Mouse (Mus musculus): ENCODE data around the gene Gemin5. TPM values are rescaled to one million over a fixed set of nuclear protein-coding genes. Genes with fewer than 3 reads are reported as not detected.
"Not testable (repeated sequence)": the region's sequence is repeated elsewhere in the genome, so short reads cannot be mapped to it uniquely, and the experiment has no call there.

Gene Gemin5
- polyA plus RNA-seq, 1 experiment = 3.5 TPM

DNA sequence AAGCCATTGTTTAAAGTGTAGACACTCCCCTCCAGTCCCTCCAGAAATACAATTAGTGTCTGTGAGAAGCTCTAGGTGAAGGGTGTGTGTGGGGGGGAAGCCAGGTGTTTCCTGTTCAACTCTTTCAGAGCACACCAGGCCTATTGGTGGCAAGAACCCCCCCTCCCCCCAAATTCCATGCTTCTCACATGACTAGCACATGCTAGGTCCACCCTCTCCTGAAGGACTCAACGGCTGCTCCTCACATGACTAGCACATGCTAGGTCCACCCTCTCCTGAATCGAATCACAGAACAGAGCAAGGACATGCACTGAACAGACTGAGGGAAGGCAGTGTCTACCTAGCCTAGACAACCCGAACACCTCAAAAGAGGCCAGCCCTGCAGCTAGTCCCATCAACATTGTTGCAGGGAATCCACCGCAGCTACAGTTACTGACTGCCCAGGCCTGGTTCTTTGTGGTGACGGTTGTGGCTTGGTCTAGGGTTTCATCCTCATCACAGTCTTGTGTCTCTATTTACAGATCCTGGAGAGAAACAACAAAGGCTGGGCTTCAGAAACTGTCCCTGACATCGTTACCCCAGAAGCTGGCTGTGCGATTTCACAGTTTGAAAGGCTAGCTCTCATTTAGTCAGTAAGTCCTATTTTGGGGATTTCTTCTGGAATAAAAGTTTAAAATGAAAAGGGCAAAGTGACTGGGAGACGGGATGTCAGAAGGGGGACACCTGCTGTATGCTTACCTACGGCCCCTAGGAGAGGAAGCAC, 65.6 kb downstream of the Gemin5 start:
- 84% methylated on average over 9 of the region's 9 CpGs for WGBS
- Histone ChIP-seq H3K36me3 (ENCODE audit: control insufficient read depth, insufficient read depth, low read length) (no peaks in the 10 kb centered on the region), H3K27me3 (ENCODE audit: control insufficient read depth, insufficient read depth, low read length) (no peaks in the 10 kb centered on the region), H3K27ac (ENCODE audit: insufficient read depth, low read depth, low read length) (peak overlapping the region; percentile 61), H3K4me1 (ENCODE audit: control insufficient read depth, insufficient read depth, insufficient read length, low read length) (peaks cover 8% of the 10 kb centered on the region), H3K4me3 (ENCODE audit: low read depth, low read length) (no peak overlapping the region)
- TF ChIP-seq POLR2A (IDR thresholded peaks at IDR 0.05; ENCODE audit: low read depth, low read length) (no peak), CTCF (IDR thresholded peaks at IDR 0.05; ENCODE audit: extremely low read depth, insufficient read length, insufficient replicate concordance, low read depth, low read length) (no peak)

DNA sequence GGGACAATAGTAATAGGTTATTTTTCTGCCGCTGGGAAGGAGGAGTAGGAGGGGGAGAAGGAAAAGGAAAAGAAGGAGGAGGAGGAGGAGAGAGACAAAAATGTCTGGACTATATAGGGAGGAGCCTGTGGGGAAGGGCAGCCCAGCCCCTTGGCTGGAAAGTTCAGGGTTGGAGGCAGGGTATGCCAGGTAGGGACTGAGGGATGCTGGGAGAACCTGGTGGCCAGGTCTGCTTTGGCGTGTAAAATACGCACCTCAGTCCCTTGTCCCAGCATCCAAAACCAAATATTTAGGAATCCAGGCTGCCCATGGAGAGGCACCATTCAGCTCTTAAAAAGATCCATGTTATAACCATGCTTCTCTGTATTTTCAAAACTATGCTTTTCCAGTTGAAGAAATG, 66.2 kb downstream of the Gemin5 start:
- H3K27ac ChIP-seq (ENCODE audit: insufficient read depth, low read depth, low read length) = no peak overlapping the region
- H3K27me3 ChIP-seq (ENCODE audit: control insufficient read depth, insufficient read depth, low read length) = no peaks in the 10 kb centered on the region
- no peaks in the 10 kb centered on the region for H3K36me3 ChIP-seq (ENCODE audit: control insufficient read depth, insufficient read depth, low read length)
- WGBS = 77% methylated on average over 3 of the region's 3 CpGs
- H3K4me1 ChIP-seq (ENCODE audit: control insufficient read depth, insufficient read depth, insufficient read length, low read length) = peaks cover 8% of the 10 kb centered on the region
- TF ChIP-seq CTCF (IDR thresholded peaks at IDR 0.05; ENCODE audit: extremely low read depth, insufficient read length, insufficient replicate concordance, low read depth, low read length) = no peak
- no peak for TF ChIP-seq POLR2A (IDR thresholded peaks at IDR 0.05; ENCODE audit: low read depth, low read length)
- no peak overlapping the region for H3K4me3 ChIP-seq (ENCODE audit: low read depth, low read length)

DNA sequence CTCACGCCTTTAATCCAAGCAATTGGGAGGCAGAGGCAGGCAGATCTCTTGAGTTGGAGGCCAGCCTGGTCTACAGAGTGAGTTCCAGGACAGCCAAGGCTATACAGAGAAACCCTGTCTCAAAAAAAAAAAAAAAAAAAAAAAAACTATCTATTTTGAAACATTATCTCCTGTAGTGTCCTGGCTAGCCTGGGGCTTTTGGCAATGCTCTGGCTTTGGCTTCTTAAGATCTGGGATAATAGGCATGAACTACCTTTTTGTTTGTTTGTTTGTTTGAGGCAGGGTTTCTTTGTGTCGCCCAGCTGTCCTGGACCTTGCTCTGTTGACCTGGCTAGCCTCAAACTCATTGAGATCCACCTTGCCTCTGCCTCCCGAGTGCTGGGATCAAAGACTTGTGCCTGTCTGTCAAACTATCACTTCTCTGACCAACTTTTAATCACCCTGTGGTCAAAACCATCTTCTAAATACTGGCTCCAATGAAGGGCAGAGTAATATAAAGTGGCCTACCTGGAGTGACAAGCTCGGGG, 67.1 kb downstream of the Gemin5 start:
- WGBS = 78% methylated on average over 4 of the region's 4 CpGs
- Histone ChIP-seq H3K27ac (ENCODE audit: insufficient read depth, low read depth, low read length) (no peak overlapping the region), H3K4me3 (ENCODE audit: low read depth, low read length) (no peak overlapping the region), H3K4me1 (ENCODE audit: control insufficient read depth, insufficient read depth, insufficient read length, low read length) (peaks cover 8% of the 10 kb centered on the region), H3K27me3 (ENCODE audit: control insufficient read depth, insufficient read depth, low read length) (no peaks in the 10 kb centered on the region), H3K36me3 (ENCODE audit: control insufficient read depth, insufficient read depth, low read length) (no peaks in the 10 kb centered on the region)
- TF ChIP-seq POLR2A (IDR thresholded peaks at IDR 0.05; ENCODE audit: low read depth, low read length) = no peak
- no peak for TF ChIP-seq CTCF (IDR thresholded peaks at IDR 0.05; ENCODE audit: extremely low read depth, insufficient read length, insufficient replicate concordance, low read depth, low read length)

DNA sequence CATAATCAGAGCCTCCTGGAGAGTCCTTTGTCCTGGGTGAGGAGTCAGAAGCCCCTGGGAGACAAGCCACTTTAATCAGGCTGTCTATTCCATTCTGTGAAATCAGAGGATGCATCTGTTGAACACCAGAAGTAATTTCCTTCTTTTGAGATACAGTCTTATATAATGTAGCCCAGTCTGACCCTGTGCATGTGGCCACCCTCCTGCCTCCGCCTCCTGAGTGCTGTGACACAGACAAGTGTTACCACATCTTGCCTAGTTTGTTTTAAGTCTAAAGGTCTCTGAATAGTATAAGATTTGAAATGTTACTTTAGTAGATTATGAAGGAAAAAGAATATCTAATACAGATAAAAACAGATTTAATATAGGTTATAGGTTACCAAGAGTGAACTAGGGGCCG, 68.3 kb downstream of the Gemin5 start:
- TF ChIP-seq POLR2A (IDR thresholded peaks at IDR 0.05; ENCODE audit: low read depth, low read length) (no peak), CTCF (IDR thresholded peaks at IDR 0.05; ENCODE audit: extremely low read depth, insufficient read length, insufficient replicate concordance, low read depth, low read length) (no peak)
- Histone ChIP-seq H3K4me3 (ENCODE audit: low read depth, low read length) (no peak overlapping the region), H3K36me3 (ENCODE audit: control insufficient read depth, insufficient read depth, low read length) (no peaks in the 10 kb centered on the region), H3K27ac (ENCODE audit: insufficient read depth, low read depth, low read length) (no peak overlapping the region), H3K4me1 (ENCODE audit: control insufficient read depth, insufficient read depth, insufficient read length, low read length) (peaks cover 7% of the 10 kb centered on the region), H3K27me3 (ENCODE audit: control insufficient read depth, insufficient read depth, low read length) (no peaks in the 10 kb centered on the region)
- WGBS = 95% methylated on average over 2 of the region's 2 CpGs

DNA sequence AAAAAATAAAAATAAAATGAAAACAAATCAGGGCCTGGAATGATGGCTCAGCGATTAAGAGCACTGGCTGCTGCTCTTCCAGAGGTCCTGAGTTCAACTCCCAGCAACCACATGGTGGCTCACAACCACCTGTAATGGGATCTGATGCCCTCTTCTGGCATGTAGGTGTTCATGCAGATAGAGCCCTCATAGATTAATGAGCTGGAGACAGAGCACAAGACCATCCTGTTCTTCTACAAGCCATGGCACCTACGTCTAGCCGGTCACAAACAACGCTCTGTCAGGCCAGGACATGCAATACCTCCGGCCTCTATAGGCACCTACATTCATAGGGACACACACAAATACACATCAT, 70.0 kb downstream of the Gemin5 start:
- 79% methylated on average over 5 of the region's 5 CpGs for WGBS
- H3K27me3 ChIP-seq (ENCODE audit: control insufficient read depth, insufficient read depth, low read length); H3K36me3 ChIP-seq (ENCODE audit: control insufficient read depth, insufficient read depth, low read length); H3K4me1 ChIP-seq (ENCODE audit: control insufficient read depth, insufficient read depth, insufficient read length, low read length); H3K27ac ChIP-seq (ENCODE audit: insufficient read depth, low read depth, low read length); H3K4me3 ChIP-seq (ENCODE audit: low read depth, low read length): not testable (repeated sequence)
- peak; percentile 37; the same call in 1 of the 2 replicates for TF ChIP-seq CTCF (IDR thresholded peaks at IDR 0.05; ENCODE audit: extremely low read depth, insufficient read length, insufficient replicate concordance, low read depth, low read length)

DNA sequence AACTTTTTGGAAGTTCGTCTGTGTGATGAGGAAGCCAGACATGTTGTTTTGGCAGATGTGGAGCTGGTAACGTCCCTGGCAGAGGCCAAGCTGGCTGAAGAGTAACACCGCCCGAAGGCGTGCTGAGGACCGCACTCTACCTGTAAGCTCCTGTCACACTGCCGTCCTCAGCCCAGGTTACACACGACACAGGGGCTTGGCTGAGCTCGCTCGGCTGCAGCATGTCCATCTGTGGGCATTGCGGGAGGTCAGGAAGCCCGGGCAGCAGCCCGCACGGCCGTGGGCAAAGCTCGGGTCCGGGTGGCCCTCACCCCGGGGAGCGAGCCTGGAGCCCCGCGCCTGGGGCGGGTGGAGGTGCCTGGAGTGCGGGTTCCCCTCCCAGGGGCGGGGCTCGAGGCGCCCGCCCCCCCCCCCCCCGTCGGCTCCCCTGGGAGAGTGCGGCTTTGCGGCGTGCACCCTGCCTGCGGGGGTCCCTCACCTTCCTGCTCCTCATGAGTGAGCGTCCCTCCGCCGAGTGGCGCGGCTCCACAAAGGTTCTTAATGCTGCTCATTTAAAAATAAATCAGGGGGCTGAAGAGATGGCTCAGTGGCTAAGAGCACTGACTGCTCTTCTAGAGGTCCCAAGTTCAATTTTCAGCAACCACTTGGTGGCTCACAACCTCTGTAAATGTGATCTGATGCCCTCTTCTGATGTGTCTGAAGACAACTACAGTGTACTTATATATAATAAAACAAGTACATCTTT, 70.5 kb downstream of the Gemin5 start:
- TF ChIP-seq POLR2A (IDR thresholded peaks at IDR 0.05; ENCODE audit: low read depth, low read length) = no peak
- no peak for TF ChIP-seq CTCF (IDR thresholded peaks at IDR 0.05; ENCODE audit: extremely low read depth, insufficient read length, insufficient replicate concordance, low read depth, low read length)
- Histone ChIP-seq H3K36me3 (ENCODE audit: control insufficient read depth, insufficient read depth, low read length) (no peaks in the 10 kb centered on the region), H3K4me1 (ENCODE audit: control insufficient read depth, insufficient read depth, insufficient read length, low read length) (peaks cover 2% of the 10 kb centered on the region), H3K4me3 (ENCODE audit: low read depth, low read length) (peak overlapping the region; percentile 41), H3K27ac (ENCODE audit: insufficient read depth, low read depth, low read length) (no peak overlapping the region), H3K27me3 (ENCODE audit: control insufficient read depth, insufficient read depth, low read length) (no peaks in the 10 kb centered on the region)
- 3% methylated on average over 31 of the region's 38 CpGs for WGBS

All from small intestine, adult 2 months (tissue).